25 mouse cellular contexts compared by ENCODE assay signal in genomic region chr5:18211395-18212057, GRCm38 (mm10).
"Had no signal": no experiment of that assay in that cellular context is flagged by ENCODE, and none has a peak within 500 bp of the region (broad histone marks: within the 10 kb centered on the region; RNA-seq: fewer than 3 reads in every experiment).

No protein-coding gene starts in this region.

- ATAC-seq: forebrain, postnatal 0 days; hindbrain, postnatal 0 days; liver, embryonic 12.5 days had no signal

- DNase-seq: forebrain, postnatal 0 days; gastrocnemius, postnatal 14 days; gastrocnemius, postnatal 36 days; heart, adult 11 months; heart, adult 2 months; heart, postnatal 14 days; heart, postnatal 36 days; kidney, adult 11 months; kidney, adult 2 months; kidney, adult 9 months; kidney, postnatal 14 days; kidney, postnatal 4 days; left cerebral cortex, postnatal 4 days had no signal

- H3K4me1 ChIP-seq: heart, embryonic 10.5 days; heart, embryonic 15.5 days; hindbrain, embryonic 13.5 days; hindbrain, embryonic 15.5 days; kidney, embryonic 15.5 days; limb, embryonic 13.5 days; limb, embryonic 15.5 days; liver, embryonic 12.5 days had no signal

- H3K4me3 ChIP-seq: heart, adult 2 months; heart, embryonic 10.5 days; heart, embryonic 13.5 days; heart, embryonic 15.5 days; hindbrain, embryonic 13.5 days; hindbrain, embryonic 15.5 days; kidney, embryonic 15.5 days; layer of hippocampus, adult 2 months; limb, embryonic 13.5 days; limb, embryonic 15.5 days; liver, embryonic 12.5 days had no signal

- H3K27me3 ChIP-seq: heart, embryonic 13.5 days; heart, embryonic 15.5 days; hindbrain, embryonic 13.5 days; hindbrain, embryonic 15.5 days; kidney, embryonic 15.5 days; limb, embryonic 13.5 days; limb, embryonic 15.5 days; liver, embryonic 12.5 days had no signal

- H3K27ac ChIP-seq: heart, adult 2 months; heart, embryonic 10.5 days; heart, embryonic 13.5 days; heart, embryonic 15.5 days; hindbrain, embryonic 13.5 days; hindbrain, embryonic 15.5 days; hindbrain, postnatal 0 days; kidney, embryonic 15.5 days; kidney, postnatal 0 days; layer of hippocampus, adult 2 months; limb, embryonic 13.5 days; limb, embryonic 15.5 days; liver, embryonic 12.5 days had no signal

- H3K36me3 ChIP-seq: heart, embryonic 10.5 days; heart, embryonic 13.5 days; heart, embryonic 15.5 days; hindbrain, embryonic 13.5 days; hindbrain, embryonic 15.5 days; kidney, embryonic 15.5 days; limb, embryonic 13.5 days; limb, embryonic 15.5 days; liver, embryonic 12.5 days had no signal

- H3K4me2 ChIP-seq: heart, embryonic 13.5 days; heart, embryonic 15.5 days; hindbrain, embryonic 13.5 days; hindbrain, embryonic 15.5 days; kidney, embryonic 15.5 days; limb, embryonic 13.5 days; limb, embryonic 15.5 days; liver, embryonic 12.5 days had no signal

- H3K9ac ChIP-seq: forebrain, postnatal 0 days; heart, embryonic 13.5 days; heart, embryonic 15.5 days; hindbrain, embryonic 13.5 days; hindbrain, embryonic 15.5 days; kidney, embryonic 15.5 days; limb, embryonic 13.5 days; limb, embryonic 15.5 days; liver, embryonic 12.5 days had no signal

- H3K9me3 ChIP-seq: heart, embryonic 10.5 days; heart, embryonic 13.5 days; heart, embryonic 15.5 days; hindbrain, embryonic 13.5 days; hindbrain, embryonic 15.5 days; kidney, embryonic 15.5 days; limb, embryonic 13.5 days; limb, embryonic 15.5 days; liver, embryonic 12.5 days had no signal
